Mouse (Mus musculus) layer of hippocampus, postnatal 14 days (tissue): ENCODE measurements around the gene Lhfpl4. TPM values are rescaled to one million over a fixed set of nuclear protein-coding genes. Genes with fewer than 3 reads are reported as not detected.

Source experiments
- DNase-seq, 2 experiments: peaks; one replicate each; pipeline ENCODE4 v3.0.0; 2021 to 2022; ENCODE audit warnings: low spot score in 2 of 2, mixed read lengths in 1 of 2
- total RNA-seq, 2 experiments: library from RNA; stranded (reverse); gene quantifications; 2 replicates each; pipeline ENCODE4 v1.2.3; 2021

Gene Lhfpl4
- total RNA-seq, 2 experiments from 2014 or later, result 86.6 to 91.8 TPM

- no peak for DNase-seq
Measured at GRCm38 (mm10) chr6:113170651-113171050, 24.5 kb downstream of the Lhfpl4 start.

GRCm38 (mm10) chr6:113169852-113170251 lies 25.3 kb downstream of the Lhfpl4 start:
- DNase-seq, result no peak

- no peak for DNase-seq
Measured at GRCm38 (mm10) chr6:113168316-113168975, 26.7 kb downstream of the Lhfpl4 start.

GRCm38 (mm10) chr6:113166661-113167251 lies 28.4 kb downstream of the Lhfpl4 start:
- peak; percentile 49 to 60 for DNase-seq

- no peak for DNase-seq
Measured at GRCm38 (mm10) chr6:113163513-113163912, 31.7 kb downstream of the Lhfpl4 start.

- DNase-seq, result no peak
Measured at GRCm38 (mm10) chr6:113161982-113162381, 33.2 kb downstream of the Lhfpl4 start.

- DNase-seq, result no peak
Measured at GRCm38 (mm10) chr6:113160106-113160505, 35.1 kb downstream of the Lhfpl4 start.

GRCm38 (mm10) chr6:113156064-113156463 lies 39.1 kb downstream of the Lhfpl4 start:
- no peak for DNase-seq

- DNase-seq, result no peak
Measured at GRCm38 (mm10) chr6:113154886-113155285, 40.3 kb downstream of the Lhfpl4 start.

GRCm38 (mm10) chr6:113154071-113154470 lies 41.1 kb downstream of the Lhfpl4 start:
- DNase-seq, result no peak

- DNase-seq, result no peak
Measured at GRCm38 (mm10) chr6:113145249-113145648, 49.9 kb downstream of the Lhfpl4 start.

GRCm38 (mm10) chr6:113144764-113145163 lies 50.4 kb downstream of the Lhfpl4 start:
- no peak for DNase-seq

GRCm38 (mm10) chr6:113141389-113142094 lies 53.6 kb downstream of the Lhfpl4 start:
- no peak for DNase-seq

GRCm38 (mm10) chr6:113133360-113133759 lies 61.8 kb downstream of the Lhfpl4 start:
- no peak for DNase-seq

- DNase-seq, result no peak
Measured at GRCm38 (mm10) chr6:113120806-113121205, 74.4 kb downstream of the Lhfpl4 start.

Other genes with a start within 250 kb of the Lhfpl4 start
- gene Srgap3, start 248.1 kb downstream of the Lhfpl4 start, total RNA-seq, result 100 to 1,000 TPM; 254 to 257 TPM
- 10 to 100 TPM; 31.5 to 33.1 TPM for gene Thumpd3, start 149.2 kb downstream of the Lhfpl4 start, total RNA-seq
- 100 to 1,000 TPM; 116 to 125 TPM for gene Setd5, start 118.0 kb downstream of the Lhfpl4 start, total RNA-seq
- 10 to 100 TPM; 17.6 to 19.0 TPM for gene Mtmr14, start 42.5 kb upstream of the Lhfpl4 start, total RNA-seq
- 10 to 100 TPM; 14.3 to 21.8 TPM for gene Cpne9, start 86.9 kb upstream of the Lhfpl4 start, total RNA-seq
- 10 to 100 TPM; 26.4 to 28.9 TPM for gene Brpf1, start 111.8 kb upstream of the Lhfpl4 start, total RNA-seq
- 1 to 10 TPM; 7.0 to 7.2 TPM for gene Ogg1, start 131.6 kb upstream of the Lhfpl4 start, total RNA-seq
- gene Camk1, start 148.6 kb upstream of the Lhfpl4 start, total RNA-seq, result 10 to 100 TPM; 49.3 to 50.2 TPM
- gene Tada3, start 182.5 kb upstream of the Lhfpl4 start, total RNA-seq, result 10 to 100 TPM; 53.4 to 54.9 TPM
- gene Arpc4, start 182.7 kb upstream of the Lhfpl4 start, total RNA-seq, result 100 to 1,000 TPM; 348 to 363 TPM
- 10 to 100 TPM; 11.7 to 13.7 TPM for gene Ttll3, start 193.9 kb upstream of the Lhfpl4 start, total RNA-seq
- gene Rpusd3, start 224.0 kb upstream of the Lhfpl4 start, total RNA-seq, result 10 to 100 TPM; 24.7 to 28.7 TPM
- gene Cidec, start 240.4 kb upstream of the Lhfpl4 start, total RNA-seq, result not detected
- gene Jagn1, start 247.2 kb upstream of the Lhfpl4 start, total RNA-seq, result 10 to 100 TPM; 45.6 to 53.3 TPM